Mouse (Mus musculus) hematopoietic stem cell, adult 5-6 weeks (primary cell): ENCODE data around the gene Arfip1. TPM values are rescaled to one million over a fixed set of nuclear protein-coding genes. Genes with fewer than 3 reads are reported as not detected.
A peak's percentile ranks its signal among the peaks of the same experiment; 100 is the strongest.

ENCODE experiments used
- ATAC-seq, 2 experiments: fragments of 125-278 bp in 1 of 2; replicated peaks in 1 of 2; 2 replicates each; pipeline ENCODE4 v1.8.0; 2016 to 2017; ENCODE audit warnings: inconsistent platforms in 2 of 2, mild to moderate bottlenecking in 2 of 2, moderate number of reproducible peaks in 2 of 2, low read depth in 1 of 2, moderate TSS enrichment in 1 of 2; ENCODE audit not compliant: low FRiP score in 2 of 2, poor library complexity in 2 of 2, severe bottlenecking in 2 of 2, insufficient read depth in 1 of 2, low TSS enrichment in 1 of 2
- total RNA-seq: library from RNA; stranded (forward); fragments of 172-1452, 232-1000 nt; gene quantifications from 2 replicates; pipeline ENCODE4 v1.2.3, GENCODE M21; 2017

The Arfip1 gene
- 48.4 and 53.3 TPM in 2 replicates for total RNA-seq

DNA sequence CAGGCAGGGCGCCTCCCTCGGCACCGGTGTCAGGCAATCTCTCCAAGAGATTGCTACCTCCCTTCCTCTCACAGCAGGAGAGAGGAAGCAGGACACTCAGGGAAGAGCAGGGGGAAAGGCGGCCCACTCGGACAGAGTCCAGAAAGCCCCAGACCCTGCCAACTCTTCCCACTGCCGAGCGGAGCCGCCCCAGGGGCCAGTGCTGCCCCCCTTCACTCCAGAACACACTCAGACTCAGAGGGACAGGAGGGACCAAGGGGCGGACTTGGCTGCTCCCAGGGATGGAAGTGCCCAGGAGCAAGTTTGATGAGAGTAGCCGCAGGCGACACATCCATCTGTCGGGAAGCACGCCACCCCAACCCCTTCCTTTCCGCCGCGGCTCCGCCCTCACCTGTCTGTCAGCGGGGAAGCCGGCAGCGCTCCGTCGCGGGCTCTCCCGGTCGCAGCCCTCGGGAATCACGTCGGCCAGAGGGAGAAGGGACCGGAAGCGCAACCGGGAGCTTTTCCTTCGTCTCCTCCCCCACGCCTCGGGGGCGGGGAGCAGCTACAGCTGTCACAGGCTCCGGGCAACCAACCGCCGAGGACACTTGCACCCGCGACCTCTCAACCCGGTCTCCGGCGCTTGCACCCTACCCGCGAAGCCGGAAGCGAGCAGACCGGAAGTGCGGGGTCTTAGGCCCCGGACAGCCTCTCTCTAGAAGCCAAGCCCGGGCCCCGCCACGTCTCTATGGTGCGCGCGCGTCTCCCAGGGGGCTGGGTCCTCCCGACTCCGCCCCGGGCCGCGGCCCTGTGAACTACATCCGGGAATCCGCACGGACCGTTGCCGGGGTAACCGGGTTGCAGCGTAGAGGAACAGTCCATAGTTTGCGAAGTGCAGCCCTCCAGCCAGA lies at the start of gene Arfip1:
Gene Arfip1, minus strand, starts transcription at position 603 of the 890 bp plus-strand sequence.
- peak; percentile 88 to 91 for ATAC-seq

DNA sequence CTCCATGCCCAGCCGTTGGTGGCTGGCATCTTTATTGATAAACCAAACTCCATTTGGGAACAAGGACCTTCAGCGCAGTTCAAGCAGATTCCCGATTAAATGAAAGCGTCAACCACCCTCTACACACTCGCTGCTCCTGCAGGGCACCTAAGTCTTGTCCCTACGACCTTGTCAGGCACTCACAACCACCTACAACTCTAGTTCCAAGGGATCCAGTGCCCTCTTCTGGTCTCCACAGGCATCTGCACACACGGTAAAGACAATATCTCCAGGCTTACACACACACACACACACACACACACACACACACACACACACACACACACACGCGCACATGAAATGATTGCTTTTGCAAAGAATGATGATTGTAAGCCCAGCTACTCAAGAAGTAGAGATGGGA lies 49.2 kb upstream of the Arfip1 start:
- no peak for ATAC-seq

GRCm38 (mm10) chr3:84622026-84622425 lies 39.6 kb upstream of the Arfip1 start:
- ATAC-seq, result peak; percentile 66 to 71

GRCm38 (mm10) chr3:84619725-84620124 lies 37.3 kb upstream of the Arfip1 start:
- no peak for ATAC-seq

- no peak for ATAC-seq
Measured at GRCm38 (mm10) chr3:84619056-84619455, 36.6 kb upstream of the Arfip1 start.

DNA sequence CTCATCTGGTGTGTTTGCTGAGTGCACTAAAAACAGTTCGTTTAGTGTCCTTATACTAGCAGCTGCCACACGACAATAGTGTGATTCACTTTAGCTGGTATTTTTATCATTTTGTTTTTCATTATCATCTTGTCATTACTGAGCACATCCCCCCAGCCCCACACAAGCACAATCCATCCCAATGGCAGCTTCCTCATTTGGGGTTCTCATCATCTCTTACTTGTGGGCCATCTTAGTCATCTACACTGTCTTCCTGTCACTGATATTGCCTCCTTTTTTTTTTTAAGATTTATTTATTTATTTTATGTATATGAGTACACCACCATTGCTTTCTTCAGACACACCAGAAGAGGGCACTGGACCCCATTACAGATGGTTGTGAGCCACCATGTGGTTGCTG lies 36.2 kb upstream of the Arfip1 start:
- ATAC-seq, result no peak

DNA sequence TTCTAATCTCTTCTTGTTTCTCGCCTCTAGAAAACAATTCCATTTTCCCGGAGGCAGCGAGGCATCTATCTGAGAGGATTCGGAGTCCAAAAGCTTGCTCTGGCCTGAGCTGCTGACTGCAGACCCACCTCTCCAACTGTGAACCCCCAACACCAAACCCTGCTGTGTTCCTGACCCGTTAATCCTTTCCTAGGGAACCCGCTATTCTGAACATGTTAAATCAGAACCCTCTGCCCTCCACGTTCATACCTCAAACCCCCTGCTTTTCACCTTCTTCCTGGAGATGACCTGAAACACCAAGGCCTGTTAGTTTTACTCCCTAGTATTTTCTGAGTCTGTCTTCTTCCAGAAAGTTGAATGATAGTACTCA lies 33.4 kb upstream of the Arfip1 start:
- ATAC-seq, result no peak

- ATAC-seq, result peak; percentile 80 to 92
Measured at GRCm38 (mm10) chr3:84615050-84615855, 32.8 kb upstream of the Arfip1 start.

GRCm38 (mm10) chr3:84610183-84610710 lies 27.8 kb upstream of the Arfip1 start:
- no peak for ATAC-seq

DNA sequence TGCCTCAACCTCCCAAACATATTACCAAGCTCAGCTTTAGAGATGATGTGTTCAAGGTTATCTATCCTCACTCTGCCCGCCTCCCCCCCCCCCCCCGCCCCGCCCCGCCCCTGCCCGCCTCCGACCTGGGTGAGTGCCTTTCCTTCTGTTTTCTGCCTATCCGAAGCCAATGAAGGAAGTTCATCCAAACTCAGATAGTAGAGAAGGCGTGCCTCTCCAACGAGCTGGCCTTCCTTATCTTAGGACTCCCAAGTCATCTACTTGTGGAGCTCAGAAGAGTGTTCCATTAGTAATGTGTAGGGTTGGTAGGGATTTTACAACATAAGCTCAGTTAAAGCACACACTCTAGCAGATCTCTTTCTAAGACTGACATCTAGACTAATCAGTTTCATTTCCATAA lies 20.8 kb upstream of the Arfip1 start:
- no peak for ATAC-seq

GRCm38 (mm10) chr3:84602759-84603158 lies 20.3 kb upstream of the Arfip1 start:
- ATAC-seq, result no peak

- ATAC-seq, result no peak; a peak in 1 of 4 replicates
Measured at GRCm38 (mm10) chr3:84601870-84602495, 19.6 kb upstream of the Arfip1 start.

DNA sequence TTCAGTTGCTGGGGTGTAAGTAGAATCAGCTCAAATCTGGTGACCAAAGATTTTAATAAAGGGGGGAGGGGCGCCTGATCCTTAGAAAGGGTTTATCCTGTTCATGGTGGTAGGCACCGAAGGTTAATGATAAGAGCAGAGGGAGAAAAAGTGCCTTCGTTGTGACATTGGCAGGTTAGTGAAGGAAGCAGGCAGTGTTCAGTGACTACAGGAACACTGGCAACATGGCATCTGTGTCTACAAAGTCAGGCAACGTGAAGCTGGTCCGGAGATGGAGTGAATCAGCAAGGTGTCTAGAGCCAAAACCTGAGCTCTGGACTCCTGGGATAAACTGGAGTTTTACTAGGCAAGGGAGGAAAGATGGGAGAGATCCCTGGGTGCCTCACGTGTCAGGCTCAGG lies 16.3 kb upstream of the Arfip1 start:
- ATAC-seq, result no peak

- ATAC-seq, result peak; percentile 88 to 98
Measured at GRCm38 (mm10) chr3:84597996-84598734, 15.7 kb upstream of the Arfip1 start.

GRCm38 (mm10) chr3:84595677-84596234 lies 13.3 kb upstream of the Arfip1 start:
- ATAC-seq, result no peak

- no peak for ATAC-seq
Measured at GRCm38 (mm10) chr3:84594894-84595676, 12.7 kb upstream of the Arfip1 start.
